Mouse (Mus musculus): Measurements from ENCODE around the gene Bco1. TPM values are rescaled to one million over a fixed set of nuclear protein-coding genes. Genes with fewer than 3 reads are reported as not detected.

Gene Bco1
- polyA plus RNA-seq, 1 experiment from 2014 or later: 0.25 TPM

DNA sequence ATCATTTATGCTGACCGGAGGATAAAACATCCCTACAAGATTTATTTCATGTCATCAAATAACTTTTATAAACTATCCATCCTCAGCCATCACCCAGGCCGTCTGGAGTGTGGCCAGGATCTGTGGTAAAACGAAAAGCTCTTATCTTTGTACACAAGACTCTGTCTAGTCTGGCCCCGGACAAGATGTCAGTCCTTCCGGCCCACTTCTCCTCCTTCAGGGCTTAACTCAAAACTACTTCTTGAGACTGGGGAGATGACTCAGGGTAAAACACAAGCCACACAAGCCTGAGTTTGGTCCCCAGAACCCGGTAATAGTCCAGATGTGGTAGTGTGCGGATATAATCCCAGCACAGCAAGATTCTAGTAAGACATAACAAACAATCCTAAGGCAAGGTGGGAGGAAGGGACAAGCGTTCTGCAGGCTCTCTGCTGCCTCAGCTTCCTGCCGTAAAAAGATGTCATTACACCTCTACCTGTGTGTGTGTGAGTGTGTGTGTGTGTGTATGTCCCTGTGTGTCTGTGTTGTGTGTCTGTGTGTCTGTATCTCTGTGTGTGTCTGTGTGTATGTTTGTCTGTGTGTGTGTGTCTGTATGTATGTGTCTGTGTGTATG, 12.6 kb upstream of the Bco1 start:
- no peaks in the 10 kb centered on the region for H3K27me3 ChIP-seq (ENCODE audit: control insufficient read depth, insufficient read depth, low read length)
- H3K4me1 ChIP-seq (ENCODE audit: control insufficient read depth, insufficient read depth, low read length): no peaks in the 10 kb centered on the region
- no peak overlapping the region for H3K4me2 ChIP-seq (ENCODE audit: low read depth, low read length)
- H3K4me3 ChIP-seq (ENCODE audit: low read depth, low read length): no peak overlapping the region
- H3K27ac ChIP-seq (ENCODE audit: low read depth, low read length): no peak overlapping the region
- H3K9ac ChIP-seq (replicated peaks; ENCODE audit: low read depth, low read length): no peak overlapping the region
- no peaks in the 10 kb centered on the region for H3K36me3 ChIP-seq (ENCODE audit: control insufficient read depth, insufficient read depth, low read length)
- 79% methylated on average over 9 of the region's 9 CpGs for WGBS
- ATAC-seq (ENCODE audit: low read depth): no peak
- H3K9me3 ChIP-seq (ENCODE audit: control insufficient read depth, low read length): no peaks in the 10 kb centered on the region

DNA sequence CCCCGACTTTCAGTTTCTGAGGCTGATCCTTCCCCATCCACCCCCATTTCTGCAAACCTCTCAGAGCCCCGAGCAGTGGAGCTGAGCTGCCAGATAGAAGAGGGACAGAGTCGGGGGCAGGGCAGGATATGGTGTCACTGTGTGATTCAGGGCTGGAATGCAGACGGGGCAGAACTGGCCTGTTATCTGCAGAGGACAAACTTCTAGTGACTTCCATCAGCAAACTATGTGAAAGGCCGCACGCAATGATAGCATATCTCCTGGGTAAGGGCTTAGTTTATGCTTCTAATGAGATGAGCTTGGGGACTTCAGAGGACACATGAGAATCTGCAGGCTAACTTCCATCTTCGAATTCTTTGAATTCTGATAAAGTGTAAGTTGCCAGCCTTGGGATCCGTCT, 10.1 kb upstream of the Bco1 start:
- no peaks in the 10 kb centered on the region for H3K9me3 ChIP-seq (ENCODE audit: control insufficient read depth, low read length)
- no peak overlapping the region for H3K9ac ChIP-seq (replicated peaks; ENCODE audit: low read depth, low read length)
- no peak overlapping the region for H3K4me3 ChIP-seq (ENCODE audit: low read depth, low read length)
- H3K4me1 ChIP-seq (ENCODE audit: control insufficient read depth, insufficient read depth, low read length): no peaks in the 10 kb centered on the region
- H3K4me2 ChIP-seq (ENCODE audit: low read depth, low read length): no peak overlapping the region
- H3K27me3 ChIP-seq (ENCODE audit: control insufficient read depth, insufficient read depth, low read length): no peaks in the 10 kb centered on the region
- no peak overlapping the region for H3K27ac ChIP-seq (ENCODE audit: low read depth, low read length)
- no peak for ATAC-seq (ENCODE audit: low read depth)
- no peaks in the 10 kb centered on the region for H3K36me3 ChIP-seq (ENCODE audit: control insufficient read depth, insufficient read depth, low read length)
- WGBS: 72% methylated on average over 8 of the region's 8 CpGs

DNA sequence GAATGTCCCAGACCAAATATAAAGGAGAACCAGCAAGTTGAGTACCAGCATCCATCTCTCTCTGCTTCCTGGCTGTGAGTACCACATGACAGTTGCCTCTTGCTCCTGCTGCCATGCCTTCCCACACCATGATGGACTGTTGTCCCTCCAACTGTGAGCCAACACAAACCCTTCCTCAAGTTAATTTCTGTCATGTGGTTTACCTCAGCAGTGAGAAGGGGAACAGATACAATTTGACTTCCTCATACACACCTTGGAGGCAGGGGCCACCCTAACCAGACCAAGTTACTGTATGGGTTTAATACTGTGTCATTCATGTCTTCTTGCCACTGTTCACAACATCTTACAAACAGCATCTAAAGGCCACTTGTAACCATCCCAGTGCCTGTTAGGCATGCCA, 8.6 kb upstream of the Bco1 start:
- Histone ChIP-seq H3K4me2 (ENCODE audit: low read depth, low read length) (no peak overlapping the region), H3K9me3 (ENCODE audit: control insufficient read depth, low read length) (no peaks in the 10 kb centered on the region), H3K27ac (ENCODE audit: low read depth, low read length) (no peak overlapping the region), H3K27me3 (ENCODE audit: control insufficient read depth, insufficient read depth, low read length) (no peaks in the 10 kb centered on the region), H3K9ac (replicated peaks; ENCODE audit: low read depth, low read length) (no peak overlapping the region), H3K36me3 (ENCODE audit: control insufficient read depth, insufficient read depth, low read length) (no peaks in the 10 kb centered on the region), H3K4me3 (ENCODE audit: low read depth, low read length) (no peak overlapping the region), H3K4me1 (ENCODE audit: control insufficient read depth, insufficient read depth, low read length) (no peaks in the 10 kb centered on the region)
- no peak for ATAC-seq (ENCODE audit: low read depth)

DNA sequence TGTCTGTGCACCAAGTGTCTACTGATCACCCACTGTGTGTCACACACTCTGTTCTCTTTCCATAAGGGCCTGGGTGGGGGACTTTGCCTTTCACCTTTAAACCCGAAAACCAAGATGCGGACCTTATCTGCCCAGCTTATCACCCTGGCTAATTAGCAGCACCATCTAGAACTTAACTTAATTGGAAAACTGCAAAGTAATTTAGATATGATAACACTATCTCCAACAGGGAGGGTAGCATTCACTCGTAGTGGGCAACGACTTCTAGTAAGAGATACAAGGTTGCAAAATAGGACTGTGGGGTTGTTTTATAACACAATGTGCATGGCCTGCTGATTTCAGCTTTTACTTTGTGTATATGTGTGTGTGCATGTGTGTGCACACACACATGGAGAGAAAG, 5.9 kb upstream of the Bco1 start:
- Histone ChIP-seq H3K9me3 (ENCODE audit: control insufficient read depth, low read length) (no peaks in the 10 kb centered on the region), H3K4me2 (ENCODE audit: low read depth, low read length) (no peak overlapping the region), H3K4me3 (ENCODE audit: low read depth, low read length) (no peak overlapping the region), H3K27ac (ENCODE audit: low read depth, low read length) (no peak overlapping the region), H3K9ac (replicated peaks; ENCODE audit: low read depth, low read length) (no peak overlapping the region), H3K36me3 (ENCODE audit: control insufficient read depth, insufficient read depth, low read length) (no peaks in the 10 kb centered on the region), H3K4me1 (ENCODE audit: control insufficient read depth, insufficient read depth, low read length) (no peaks in the 10 kb centered on the region), H3K27me3 (ENCODE audit: control insufficient read depth, insufficient read depth, low read length) (no peaks in the 10 kb centered on the region)
- 97% methylated on average over 4 of the region's 4 CpGs for WGBS
- no peak for ATAC-seq (ENCODE audit: low read depth)

DNA sequence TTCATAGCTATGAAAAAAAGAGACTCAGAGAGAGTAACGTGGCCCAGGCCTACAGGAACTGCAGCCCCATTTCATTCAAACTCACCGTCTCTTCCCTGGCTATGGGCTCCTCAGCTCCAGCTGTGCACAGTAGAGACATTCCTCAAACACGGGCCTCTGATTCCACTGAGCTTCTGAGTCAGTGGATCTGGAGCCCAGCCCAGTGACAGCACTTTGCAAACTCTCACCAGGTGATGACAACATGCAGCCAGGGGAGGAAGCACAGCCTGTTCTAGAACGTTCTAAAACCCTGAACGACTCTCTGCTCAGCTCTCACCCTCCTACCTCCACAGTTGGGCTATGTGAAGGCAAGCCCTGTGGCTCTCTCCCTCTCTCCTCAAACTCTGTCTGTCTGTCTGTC, 1.6 kb upstream of the Bco1 start:
- Histone ChIP-seq H3K27ac (ENCODE audit: low read depth, low read length) (no peak overlapping the region), H3K4me3 (ENCODE audit: low read depth, low read length) (no peak overlapping the region), H3K9ac (replicated peaks; ENCODE audit: low read depth, low read length) (no peak overlapping the region), H3K4me1 (ENCODE audit: control insufficient read depth, insufficient read depth, low read length) (0 out of 2 replicates have a peak, but pooled peaks cover 4% of the 10 kb centered on the region), H3K36me3 (ENCODE audit: control insufficient read depth, insufficient read depth, low read length) (no peaks in the 10 kb centered on the region), H3K27me3 (ENCODE audit: control insufficient read depth, insufficient read depth, low read length) (no peaks in the 10 kb centered on the region), H3K9me3 (ENCODE audit: control insufficient read depth, low read length) (no peaks in the 10 kb centered on the region), H3K4me2 (ENCODE audit: low read depth, low read length) (no peak overlapping the region)
- WGBS: 60% methylated on average over 5 of the region's 5 CpGs
- no peak for ATAC-seq (ENCODE audit: low read depth)

DNA sequence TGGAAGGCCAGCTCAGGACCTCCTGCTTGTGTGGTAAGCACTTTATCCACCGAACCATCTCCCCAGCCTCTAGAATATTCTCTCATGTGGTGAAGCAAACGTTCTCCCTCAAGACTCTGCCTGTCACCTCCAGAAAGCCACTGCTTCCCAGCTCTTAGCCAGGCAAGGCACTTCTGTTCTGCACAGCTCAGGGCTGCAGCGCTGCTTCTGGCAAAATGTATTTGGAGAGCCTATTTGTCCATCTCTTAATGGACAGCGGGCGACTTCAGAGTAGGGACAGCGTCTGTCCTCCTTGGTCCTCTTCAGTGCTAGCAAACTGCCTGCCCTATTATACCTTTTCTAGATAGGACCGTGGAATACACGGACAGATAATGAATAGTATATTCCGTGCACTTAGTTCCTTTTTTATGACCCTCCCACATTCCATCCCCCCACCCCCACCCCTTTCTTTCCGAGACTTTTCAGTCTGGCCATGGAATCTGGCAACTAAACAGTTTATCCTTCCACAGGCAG, 1.5 kb downstream of the Bco1 start:
- Histone ChIP-seq H3K27ac (ENCODE audit: low read depth, low read length) (peak overlapping the region; percentile 57), H3K9ac (replicated peaks; ENCODE audit: low read depth, low read length) (no peak overlapping the region), H3K4me1 (ENCODE audit: control insufficient read depth, insufficient read depth, low read length) (0 out of 2 replicates have a peak, but pooled peaks cover 4% of the 10 kb centered on the region), H3K27me3 (ENCODE audit: control insufficient read depth, insufficient read depth, low read length) (no peaks in the 10 kb centered on the region), H3K36me3 (ENCODE audit: control insufficient read depth, insufficient read depth, low read length) (no peaks in the 10 kb centered on the region), H3K4me2 (ENCODE audit: low read depth, low read length) (no peak overlapping the region), H3K4me3 (ENCODE audit: low read depth, low read length) (no peak overlapping the region), H3K9me3 (ENCODE audit: control insufficient read depth, low read length) (no peaks in the 10 kb centered on the region; the same call in 1 of the 2 replicates)
- ATAC-seq (ENCODE audit: low read depth): peak; percentile 56
- 54% methylated on average over 10 of the region's 10 CpGs for WGBS

DNA sequence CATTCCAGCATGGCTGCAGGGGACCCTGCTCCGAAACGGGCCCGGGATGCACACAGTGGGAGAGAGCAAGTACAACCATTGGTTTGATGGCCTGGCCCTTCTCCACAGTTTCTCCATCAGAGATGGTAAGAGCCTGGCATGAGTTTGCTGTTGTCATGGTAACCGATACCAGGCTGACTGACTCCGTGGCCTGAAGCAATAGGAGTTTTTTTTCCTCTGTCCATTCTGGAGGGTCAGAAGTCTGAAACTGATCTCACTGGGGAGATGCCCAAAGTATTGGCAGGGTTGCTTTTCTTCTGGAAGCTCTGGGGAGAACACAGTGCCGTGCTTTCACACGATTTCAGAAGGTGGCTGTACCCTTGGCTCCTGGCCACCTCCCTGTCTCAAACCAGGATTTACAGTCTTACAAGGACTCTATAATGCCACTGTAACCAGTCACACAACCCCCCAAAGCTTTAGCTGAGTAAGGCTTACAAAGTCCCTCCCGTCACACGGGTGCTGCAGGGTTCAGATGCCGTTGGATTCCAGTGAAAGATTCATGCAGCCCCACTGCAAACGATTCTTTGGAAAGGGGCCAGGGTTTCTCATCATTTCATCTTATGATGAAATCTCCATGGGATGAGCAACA, 2.0 kb downstream of the Bco1 start:
- Histone ChIP-seq H3K4me3 (ENCODE audit: low read depth, low read length) (no peak overlapping the region), H3K4me2 (ENCODE audit: low read depth, low read length) (no peak overlapping the region), H3K27me3 (ENCODE audit: control insufficient read depth, insufficient read depth, low read length) (no peaks in the 10 kb centered on the region), H3K36me3 (ENCODE audit: control insufficient read depth, insufficient read depth, low read length) (no peaks in the 10 kb centered on the region), H3K9me3 (ENCODE audit: control insufficient read depth, low read length) (no peaks in the 10 kb centered on the region; the same call in 1 of the 2 replicates), H3K27ac (ENCODE audit: low read depth, low read length) (peak overlapping the region; percentile 11; the same call in 1 of the 2 replicates), H3K9ac (replicated peaks; ENCODE audit: low read depth, low read length) (no peak overlapping the region), H3K4me1 (ENCODE audit: control insufficient read depth, insufficient read depth, low read length) (0 out of 2 replicates have a peak, but pooled peaks cover 4% of the 10 kb centered on the region)
- ATAC-seq (ENCODE audit: low read depth): peak; percentile 95
- 27% methylated on average over 11 of the region's 11 CpGs for WGBS

DNA sequence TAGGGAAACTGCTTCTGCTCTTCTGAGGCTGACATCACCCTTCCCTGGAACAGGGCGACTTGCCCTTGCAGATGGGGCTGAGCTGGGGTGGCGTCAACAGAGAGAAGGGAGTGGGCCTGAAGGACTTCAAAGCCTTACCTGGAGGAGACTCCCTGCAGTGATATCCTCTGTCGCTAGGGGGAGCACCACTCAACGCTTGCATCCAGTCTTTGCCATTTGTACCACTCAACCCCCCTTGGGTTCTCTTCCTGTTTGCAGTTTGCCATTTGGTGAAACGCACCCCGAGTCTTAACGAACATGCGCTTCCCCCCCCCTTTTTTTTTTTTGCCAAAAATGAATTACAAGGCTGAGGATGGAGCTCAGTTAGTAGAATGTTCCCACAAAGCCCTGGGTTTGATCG, 11.9 kb downstream of the Bco1 start:
- no peak overlapping the region for H3K4me3 ChIP-seq (ENCODE audit: low read depth, low read length)
- H3K36me3 ChIP-seq (ENCODE audit: control insufficient read depth, insufficient read depth, low read length): no peaks in the 10 kb centered on the region
- H3K27ac ChIP-seq (ENCODE audit: low read depth, low read length): no peak overlapping the region
- no peak for ATAC-seq (ENCODE audit: low read depth)
- no peaks in the 10 kb centered on the region for H3K27me3 ChIP-seq (ENCODE audit: control insufficient read depth, insufficient read depth, low read length)
- 14% methylated on average over 9 of the region's 9 CpGs for WGBS
- no peaks in the 10 kb centered on the region for H3K4me1 ChIP-seq (ENCODE audit: control insufficient read depth, insufficient read depth, low read length)
- H3K9ac ChIP-seq (replicated peaks; ENCODE audit: low read depth, low read length): no peak overlapping the region
- H3K4me2 ChIP-seq (ENCODE audit: low read depth, low read length): no peak overlapping the region
- no peaks in the 10 kb centered on the region for H3K9me3 ChIP-seq (ENCODE audit: control insufficient read depth, low read length)

DNA sequence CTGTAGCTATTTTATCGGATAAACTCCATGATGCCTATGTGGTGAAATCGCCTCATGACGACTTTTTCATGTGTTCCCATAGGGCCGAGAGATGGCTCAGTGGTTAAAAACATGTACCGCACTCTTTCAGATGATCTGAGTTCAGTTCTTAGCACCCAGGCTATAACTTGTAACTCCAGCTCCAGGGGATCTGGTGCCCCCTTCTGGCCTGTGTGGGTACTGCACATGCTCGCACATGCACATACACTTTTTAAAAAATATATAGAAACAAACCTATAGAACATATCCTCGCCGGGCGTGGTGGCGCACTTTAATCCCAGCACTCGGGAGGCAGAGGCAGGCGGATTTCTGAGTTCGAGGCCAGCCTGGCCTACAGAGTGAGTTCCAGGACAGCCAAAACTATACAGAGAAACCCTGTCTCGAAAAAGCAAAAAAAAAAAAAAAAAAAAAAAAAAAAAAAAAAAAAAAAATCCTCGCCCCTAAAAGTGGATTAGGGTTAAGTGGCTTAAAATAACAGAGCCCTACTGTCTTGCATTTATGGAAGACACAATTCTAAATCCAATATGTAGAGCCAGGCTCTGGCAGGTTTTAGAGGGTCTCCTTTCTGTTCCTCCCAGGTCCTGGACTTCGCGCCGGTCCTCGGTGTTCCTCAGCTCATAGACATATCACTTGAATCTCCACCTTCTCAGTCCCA, 13.5 kb downstream of the Bco1 start:
- H3K27ac ChIP-seq (ENCODE audit: low read depth, low read length): no peak overlapping the region
- H3K9ac ChIP-seq (replicated peaks; ENCODE audit: low read depth, low read length): no peak overlapping the region
- no peak overlapping the region for H3K4me2 ChIP-seq (ENCODE audit: low read depth, low read length)
- no peaks in the 10 kb centered on the region for H3K9me3 ChIP-seq (ENCODE audit: control insufficient read depth, low read length)
- no peak for ATAC-seq (ENCODE audit: low read depth)
- no peaks in the 10 kb centered on the region for H3K27me3 ChIP-seq (ENCODE audit: control insufficient read depth, insufficient read depth, low read length)
- WGBS: 91% methylated on average over 19 of the region's 19 CpGs
- no peaks in the 10 kb centered on the region for H3K36me3 ChIP-seq (ENCODE audit: control insufficient read depth, insufficient read depth, low read length)
- no peaks in the 10 kb centered on the region for H3K4me1 ChIP-seq (ENCODE audit: control insufficient read depth, insufficient read depth, low read length)
- H3K4me3 ChIP-seq (ENCODE audit: low read depth, low read length): no peak overlapping the region
